Mouse (Mus musculus) gastrocnemius, postnatal 36 days (tissue): ENCODE data around the gene Trim46. TPM values are rescaled to one million over a fixed set of nuclear protein-coding genes. Genes with fewer than 3 reads are reported as not detected.

Experiments used
- DNase-seq, 2 experiments: peaks; one replicate each; pipeline ENCODE4 v3.0.0; 2022
- intact Hi-C: fragments of 180-260 bp; cut with DNase I; formaldehyde crosslinking; loops from one replicate; pipeline ENCODE4 v1.15.1; 2025
- microRNA-seq, 2 experiments: library from miRNA; unstranded; fragments of <30 nt; microRNA quantifications; one replicate each; pipeline ENCODE4 v1.2.0; 2021
- total RNA-seq, 2 experiments: library from RNA; stranded (reverse); gene quantifications; 2 replicates each; pipeline ENCODE4 v1.2.3; 2021

The Trim46 gene
- total RNA-seq, 2 experiments from 2014 or later, result 0.15 to 0.17 TPM

- intact Hi-C loops, result no loop called here
Observed at GRCm38 (mm10) chr3:89187197-89187596, 58.9 kb downstream of the Trim46 start.

More at GRCm38 (mm10) chr3:89187197-89187596, 58.9 kb downstream of the Trim46 start:
- no peak for DNase-seq

Small RNA genes within 50 kb of the gene (microRNA-seq; reads per million reads assigned to microRNA genes)
- gene Mir92b, result 2.2 to 31.5 reads per million in 2 experiments

Other genes with a start within 250 kb of the Trim46 start
- gene Rusc1, start 153.0 kb downstream of the Trim46 start, total RNA-seq, result 10 to 100 TPM; 14.8 to 15.7 TPM
- not detected for gene Gm43738, start 145.2 kb downstream of the Trim46 start, total RNA-seq
- gene Fdps, start 144.3 kb downstream of the Trim46 start, total RNA-seq, result 10 to 100 TPM; 23.2 to 27.5 TPM
- gene Pklr, start 110.2 kb downstream of the Trim46 start, total RNA-seq, result not detected
- under 1 TPM; 0.49 to 0.54 TPM for gene Hcn3, start 86.1 kb downstream of the Trim46 start, total RNA-seq
- gene Clk2, start 81.5 kb downstream of the Trim46 start, total RNA-seq, result 10 to 100 TPM; 15.0 to 16.5 TPM
- 10 to 100 TPM; 33.8 to 36.0 TPM for gene Scamp3, start 68.8 kb downstream of the Trim46 start, total RNA-seq
- gene Fam189b, start 63.2 kb downstream of the Trim46 start, total RNA-seq, result 10 to 100 TPM; 16.1 to 17.5 TPM
- 10 to 100 TPM; 18.2 to 18.6 TPM for gene Gba, start 43.4 kb downstream of the Trim46 start, total RNA-seq
- gene Thbs3, start 31.1 kb downstream of the Trim46 start, total RNA-seq, result 1 to 10 TPM; 6.9 to 8.0 TPM
- gene Mtx1, start 19.2 kb downstream of the Trim46 start, total RNA-seq, result 10 to 100 TPM; 40.2 to 41.0 TPM
- under 1 TPM; 0.20 TPM for gene Muc1, start 17.3 kb downstream of the Trim46 start, total RNA-seq
- 10 to 100 TPM; 58.3 to 63.3 TPM for gene Krtcap2, start 343 bp downstream of the Trim46 start, total RNA-seq
- 10 to 100 TPM; 16.6 to 23.2 TPM for gene Dpm3, start 13.0 kb upstream of the Trim46 start, total RNA-seq
- gene Slc50a1, start 24.3 kb upstream of the Trim46 start, total RNA-seq, result 1 to 10 TPM; 8.3 to 9.1 TPM
- gene Efna1, start 34.8 kb upstream of the Trim46 start, total RNA-seq, result 10 to 100 TPM; 10.1 to 11.5 TPM
- gene Efna3, start 76.7 kb upstream of the Trim46 start, total RNA-seq, result not detected
- gene Efna4, start 91.7 kb upstream of the Trim46 start, total RNA-seq, result under 1 TPM in 1 of 2 experiments, not detected in 1; 0.15 TPM
- gene Adam15, start 103.7 kb upstream of the Trim46 start, total RNA-seq, result 10 to 100 TPM; 15.8 to 23.2 TPM
- not detected for gene Dcst2, start 115.7 kb upstream of the Trim46 start, total RNA-seq
- gene Dcst1, start 118.9 kb upstream of the Trim46 start, total RNA-seq, result not detected
- 10 to 100 TPM; 23.4 to 24.5 TPM for gene Zbtb7b, start 148.5 kb upstream of the Trim46 start, total RNA-seq
- under 1 TPM in 1 of 2 experiments, not detected in 1; 0.25 TPM for gene Lenep, start 156.5 kb upstream of the Trim46 start, total RNA-seq
- gene Flad1, start 165.6 kb upstream of the Trim46 start, total RNA-seq, result 10 to 100 TPM; 36.7 to 43.6 TPM
- gene Cks1b, start 172.1 kb upstream of the Trim46 start, total RNA-seq, result 1 to 10 TPM; 3.4 to 4.8 TPM
- 10 to 100 TPM; 20.2 TPM for gene Shc1, start 172.1 kb upstream of the Trim46 start, total RNA-seq
- gene Pygo2, start 183.9 kb upstream of the Trim46 start, total RNA-seq, result 10 to 100 TPM in 1 of 2 experiments, 1 to 10 TPM in 1; 8.4 to 11.2 TPM
- gene Pbxip1, start 190.4 kb upstream of the Trim46 start, total RNA-seq, result 100 to 1,000 TPM; 190 to 193 TPM
- gene Pmvk, start 208.2 kb upstream of the Trim46 start, total RNA-seq, result 1 to 10 TPM; 6.3 to 6.6 TPM